Mouse (Mus musculus): ENCODE data around the gene Gm10964. TPM values are rescaled to one million over a fixed set of nuclear protein-coding genes. Genes with fewer than 3 reads are reported as not detected.

The Gm10964 gene
- polyA plus RNA-seq, 1 experiment from 2014 or later, result not detected

- no peaks in the 10 kb centered on the region for H3K27me3 ChIP-seq (ENCODE audit: control insufficient read depth, insufficient read depth, low read length)
- no peak overlapping the region for H3K4me2 ChIP-seq (replicated peaks; ENCODE audit: low read depth, low read length)
- H3K36me3 ChIP-seq (ENCODE audit: control insufficient read depth, insufficient read depth, low read length), result no peaks in the 10 kb centered on the region; the same call in 1 of the 2 replicates
- H3K4me1 ChIP-seq (replicated peaks; ENCODE audit: control insufficient read depth, insufficient read depth, low read length), result no peaks in the 10 kb centered on the region
- no peak for DNase-seq (ENCODE audit: low spot score)
- no peaks in the 10 kb centered on the region for H3K9me3 ChIP-seq (ENCODE audit: control insufficient read depth, low read length)
- H3K9ac ChIP-seq (ENCODE audit: low read depth, low read length), result no peak overlapping the region
- H3K27ac ChIP-seq (ENCODE audit: low read depth, low read length), result no peak overlapping the region
- ATAC-seq (ENCODE audit: low FRiP score), result no peak
- no peak overlapping the region for H3K4me3 ChIP-seq (ENCODE audit: low read depth, low read length)
- WGBS, result 85% methylated on average over 3 of the region's 3 CpGs
Measured at GRCm38 (mm10) chr3:103780271-103780670, 41.1 kb downstream of the Gm10964 start.

DNA sequence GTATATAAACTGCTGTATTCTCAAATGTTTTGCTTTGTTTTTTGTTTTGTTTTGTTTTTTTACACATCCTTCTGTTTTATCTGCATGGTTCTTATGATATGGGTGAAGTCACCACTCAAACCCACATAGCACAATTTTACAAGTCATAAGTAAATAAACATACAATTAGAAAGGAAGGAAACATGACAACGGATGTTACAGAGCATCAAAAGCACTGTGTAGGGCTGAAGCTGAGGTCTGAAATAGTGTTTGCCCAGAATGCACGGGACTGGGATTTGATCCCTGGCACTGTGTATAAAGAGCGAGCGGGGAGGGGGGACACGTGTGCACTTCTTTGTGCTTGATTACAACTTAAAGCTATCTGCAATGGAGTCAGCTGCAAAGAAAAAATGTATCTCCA is 41.6 kb downstream of the Gm10964 start:
- Histone ChIP-seq H3K27me3 (ENCODE audit: control insufficient read depth, insufficient read depth, low read length) (no peaks in the 10 kb centered on the region), H3K36me3 (ENCODE audit: control insufficient read depth, insufficient read depth, low read length) (no peaks in the 10 kb centered on the region; the same call in 1 of the 2 replicates), H3K4me3 (ENCODE audit: low read depth, low read length) (no peak overlapping the region), H3K4me2 (replicated peaks; ENCODE audit: low read depth, low read length) (no peak overlapping the region), H3K9me3 (ENCODE audit: control insufficient read depth, low read length) (no peaks in the 10 kb centered on the region), H3K9ac (ENCODE audit: low read depth, low read length) (no peak overlapping the region), H3K27ac (ENCODE audit: low read depth, low read length) (no peak overlapping the region), H3K4me1 (replicated peaks; ENCODE audit: control insufficient read depth, insufficient read depth, low read length) (no peaks in the 10 kb centered on the region)
- DNase-seq (ENCODE audit: low spot score) (no peak), ATAC-seq (ENCODE audit: low FRiP score) (no peak)
- WGBS, result 80% methylated on average over 5 of the region's 5 CpGs

GRCm38 (mm10) chr3:103782844-103783609 is 43.9 kb downstream of the Gm10964 start:
- no peak for ATAC-seq (ENCODE audit: low FRiP score)
- no peak overlapping the region for H3K4me2 ChIP-seq (replicated peaks; ENCODE audit: low read depth, low read length)
- no peak overlapping the region for H3K27ac ChIP-seq (ENCODE audit: low read depth, low read length)
- no peak overlapping the region for H3K9ac ChIP-seq (ENCODE audit: low read depth, low read length)
- H3K36me3 ChIP-seq (ENCODE audit: control insufficient read depth, insufficient read depth, low read length), result no peaks in the 10 kb centered on the region
- DNase-seq (ENCODE audit: low spot score), result no peak
- WGBS, result 90% methylated on average over 4 of the region's 4 CpGs
- no peaks in the 10 kb centered on the region for H3K9me3 ChIP-seq (ENCODE audit: control insufficient read depth, low read length)
- H3K4me3 ChIP-seq (ENCODE audit: low read depth, low read length), result no peak overlapping the region
- no peaks in the 10 kb centered on the region for H3K4me1 ChIP-seq (replicated peaks; ENCODE audit: control insufficient read depth, insufficient read depth, low read length)
- H3K27me3 ChIP-seq (ENCODE audit: control insufficient read depth, insufficient read depth, low read length), result no peaks in the 10 kb centered on the region

DNA sequence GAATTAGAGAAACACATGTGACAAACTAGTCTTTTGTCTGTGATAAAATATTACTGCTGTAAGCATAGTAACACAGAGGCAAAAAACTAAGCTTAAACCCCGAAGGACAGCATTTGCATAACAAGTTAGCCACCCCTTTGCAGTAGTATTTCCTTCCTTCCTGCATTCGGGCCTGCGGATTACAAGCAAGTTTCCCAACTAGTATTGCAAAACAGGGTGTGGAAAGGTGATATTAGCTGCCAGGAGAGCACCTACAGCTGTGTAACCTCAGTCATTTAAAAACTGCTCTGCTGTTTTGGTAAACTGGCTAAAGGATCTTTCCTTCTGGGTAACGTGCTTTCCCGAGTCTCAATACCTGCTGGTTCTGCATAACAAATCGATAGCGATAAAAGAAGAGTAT is 48.1 kb downstream of the Gm10964 start:
- DNase-seq (ENCODE audit: low spot score), result no peak
- Histone ChIP-seq H3K4me3 (ENCODE audit: low read depth, low read length) (no peak overlapping the region), H3K36me3 (ENCODE audit: control insufficient read depth, insufficient read depth, low read length) (no peaks in the 10 kb centered on the region), H3K9me3 (ENCODE audit: control insufficient read depth, low read length) (no peaks in the 10 kb centered on the region), H3K9ac (ENCODE audit: low read depth, low read length) (no peak overlapping the region), H3K27ac (ENCODE audit: low read depth, low read length) (no peak overlapping the region), H3K4me1 (replicated peaks; ENCODE audit: control insufficient read depth, insufficient read depth, low read length) (no peaks in the 10 kb centered on the region), H3K4me2 (replicated peaks; ENCODE audit: low read depth, low read length) (no peak overlapping the region), H3K27me3 (ENCODE audit: control insufficient read depth, insufficient read depth, low read length) (no peaks in the 10 kb centered on the region)
- 72% methylated on average over 7 of the region's 7 CpGs for WGBS
- ATAC-seq (ENCODE audit: low FRiP score), result no peak

- no peak overlapping the region for H3K27ac ChIP-seq (ENCODE audit: low read depth, low read length)
- DNase-seq (ENCODE audit: low spot score), result no peak
- H3K9me3 ChIP-seq (ENCODE audit: control insufficient read depth, low read length), result no peaks in the 10 kb centered on the region
- no peaks in the 10 kb centered on the region for H3K36me3 ChIP-seq (ENCODE audit: control insufficient read depth, insufficient read depth, low read length)
- no peak overlapping the region for H3K4me3 ChIP-seq (ENCODE audit: low read depth, low read length)
- H3K9ac ChIP-seq (ENCODE audit: low read depth, low read length), result no peak overlapping the region
- 82% methylated on average over 7 of the region's 7 CpGs for WGBS
- H3K4me1 ChIP-seq (replicated peaks; ENCODE audit: control insufficient read depth, insufficient read depth, low read length), result no peaks in the 10 kb centered on the region
- H3K4me2 ChIP-seq (replicated peaks; ENCODE audit: low read depth, low read length), result no peak overlapping the region
- H3K27me3 ChIP-seq (ENCODE audit: control insufficient read depth, insufficient read depth, low read length), result no peaks in the 10 kb centered on the region
- no peak for ATAC-seq (ENCODE audit: low FRiP score)
Measured at GRCm38 (mm10) chr3:103789096-103789495, 49.9 kb downstream of the Gm10964 start.

DNA sequence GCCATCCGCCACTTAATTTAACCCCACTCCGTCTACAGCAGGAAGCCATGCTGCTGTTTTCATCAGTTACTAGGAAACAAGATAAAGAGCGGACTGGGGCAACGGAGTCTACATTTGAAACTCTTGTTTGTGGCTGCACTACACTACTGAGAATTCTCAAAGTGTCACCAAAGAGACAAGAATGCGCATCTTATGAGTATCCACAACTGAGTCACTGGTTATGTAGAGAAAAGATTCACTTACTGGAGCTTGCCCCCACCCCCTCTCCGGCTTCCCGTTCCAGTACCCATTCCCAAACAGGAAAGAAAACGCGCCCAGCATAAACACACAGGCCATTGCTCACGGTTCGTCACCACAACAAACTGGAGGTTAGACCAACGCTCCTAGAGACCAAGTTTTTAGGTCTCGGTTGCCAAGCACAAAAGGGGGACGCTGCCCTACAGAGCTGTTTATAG is 50.8 kb downstream of the Gm10964 start:
- peak; percentile 41 for DNase-seq (ENCODE audit: low spot score)

DNA sequence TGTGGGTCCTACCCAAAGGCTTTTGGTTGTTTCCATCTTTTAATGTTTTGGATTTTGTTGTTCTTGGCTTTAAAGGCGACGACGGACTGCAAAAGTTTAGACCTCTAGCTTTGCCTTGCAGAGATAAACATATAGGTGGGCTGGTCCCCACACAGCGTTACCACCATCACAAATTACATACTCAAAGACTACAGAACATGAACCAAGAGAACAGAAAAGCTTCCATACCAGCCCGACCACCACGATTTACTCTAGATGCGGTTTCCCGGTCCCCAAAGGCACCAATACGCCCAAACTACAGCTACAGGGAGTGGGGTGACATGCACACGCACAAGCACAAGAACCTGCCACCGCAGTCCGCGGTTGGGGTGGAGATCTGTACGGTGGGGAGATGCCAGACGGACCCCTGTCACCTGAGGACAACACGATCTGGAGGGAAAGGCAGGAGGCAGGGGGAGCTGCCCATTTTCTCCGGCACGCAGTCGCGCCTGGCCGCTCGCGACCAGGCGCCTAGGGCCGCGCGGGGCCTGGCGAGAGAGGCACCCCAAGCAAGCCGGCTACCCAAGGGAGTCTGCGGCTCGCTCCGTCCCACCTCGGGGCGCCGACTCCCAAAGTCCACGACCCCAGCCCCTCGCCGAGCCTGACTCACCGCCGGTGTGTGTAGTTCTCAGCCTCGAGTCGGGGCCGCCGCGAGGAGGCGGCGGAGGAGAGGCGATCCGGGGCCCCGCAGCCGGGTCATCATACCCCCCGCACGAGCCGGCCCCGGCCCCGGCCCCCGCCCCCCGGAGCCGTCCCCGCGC is 51.4 kb downstream of the Gm10964 start:
- ATAC-seq (ENCODE audit: low FRiP score), result peak; percentile 85
- Histone ChIP-seq H3K27me3 (ENCODE audit: control insufficient read depth, insufficient read depth, low read length) (no peaks in the 10 kb centered on the region), H3K4me3 (ENCODE audit: low read depth, low read length) (peak overlapping the region; percentile 96), H3K36me3 (ENCODE audit: control insufficient read depth, insufficient read depth, low read length) (no peaks in the 10 kb centered on the region), H3K4me2 (replicated peaks; ENCODE audit: low read depth, low read length) (peak overlapping the region; percentile 81), H3K4me1 (replicated peaks; ENCODE audit: control insufficient read depth, insufficient read depth, low read length) (no peaks in the 10 kb centered on the region), H3K9ac (ENCODE audit: low read depth, low read length) (peak overlapping the region; percentile 94), H3K27ac (ENCODE audit: low read depth, low read length) (peak overlapping the region; percentile 83), H3K9me3 (ENCODE audit: control insufficient read depth, low read length) (no peaks in the 10 kb centered on the region)
- DNase-seq (ENCODE audit: low spot score), result peak; percentile 66
- WGBS, result 0% methylated on average over 41 of the region's 61 CpGs

More for the DNA sequence above, 50.8 kb downstream of the Gm10964 start:
- Histone ChIP-seq H3K9me3 (ENCODE audit: control insufficient read depth, low read length) (no peaks in the 10 kb centered on the region), H3K27me3 (ENCODE audit: control insufficient read depth, insufficient read depth, low read length) (no peaks in the 10 kb centered on the region), H3K27ac (ENCODE audit: low read depth, low read length) (peak overlapping the region; percentile 83; the same call in 1 of the 2 replicates), H3K4me3 (ENCODE audit: low read depth, low read length) (peak overlapping the region; percentile 96), H3K36me3 (ENCODE audit: control insufficient read depth, insufficient read depth, low read length) (no peaks in the 10 kb centered on the region), H3K4me2 (replicated peaks; ENCODE audit: low read depth, low read length) (peak overlapping the region; percentile 81), H3K9ac (ENCODE audit: low read depth, low read length) (peak overlapping the region; percentile 94), H3K4me1 (replicated peaks; ENCODE audit: control insufficient read depth, insufficient read depth, low read length) (no peaks in the 10 kb centered on the region)
- 4% methylated on average over 14 of the region's 14 CpGs for WGBS
- no peak for ATAC-seq (ENCODE audit: low FRiP score)

GRCm38 (mm10) chr3:103791230-103792110 is 52.3 kb downstream of the Gm10964 start, which contains the start of gene Hipk1:
TSS of gene Hipk1 (minus strand) at chr3:103791563.
- WGBS, result 14% methylated on average over 37 of the region's 49 CpGs
- peak within 1 kb of the TSS; percentile 83 for H3K27ac ChIP-seq (ENCODE audit: low read depth, low read length)
- peak within 1 kb of the TSS; percentile 94 for H3K9ac ChIP-seq (ENCODE audit: low read depth, low read length)
- ATAC-seq (ENCODE audit: low FRiP score) (peak; percentile 97), DNase-seq (ENCODE audit: low spot score) (peak; percentile 92)
- H3K4me3 ChIP-seq (ENCODE audit: low read depth, low read length), result peak within 1 kb of the TSS; percentile 96
- peak within 1 kb of the TSS; percentile 81 for H3K4me2 ChIP-seq (replicated peaks; ENCODE audit: low read depth, low read length)
- no peaks in the 10 kb centered on the region for H3K27me3 ChIP-seq (ENCODE audit: control insufficient read depth, insufficient read depth, low read length)
- no peaks in the 10 kb centered on the region for H3K36me3 ChIP-seq (ENCODE audit: control insufficient read depth, insufficient read depth, low read length)
- H3K9me3 ChIP-seq (ENCODE audit: control insufficient read depth, low read length), result no peaks in the 10 kb centered on the region
- no peaks in the 10 kb centered on the region for H3K4me1 ChIP-seq (replicated peaks; ENCODE audit: control insufficient read depth, insufficient read depth, low read length)
